Mouse (Mus musculus): ENCODE measurements around the gene Cntnap2.

Gene Cntnap2

DNA sequence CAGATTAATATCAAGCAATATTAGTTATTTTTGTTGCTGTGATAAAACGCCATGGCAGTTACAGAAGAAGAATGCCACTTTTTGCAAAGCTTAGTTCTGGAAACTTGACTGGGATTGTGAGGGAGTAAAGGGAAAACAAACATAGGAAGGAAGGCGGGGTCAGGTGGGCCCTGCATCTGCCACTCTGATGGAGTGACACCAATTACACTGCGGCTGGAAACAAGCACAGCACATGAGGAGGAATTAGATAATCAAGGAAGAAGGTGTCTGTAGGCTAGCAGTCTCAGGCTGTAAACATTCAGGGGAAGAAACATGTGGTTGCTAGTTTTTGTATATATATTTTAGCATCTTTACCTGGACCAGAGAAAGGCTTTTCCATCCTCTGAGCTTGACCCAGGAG lies 2233.3 kb downstream of the Cntnap2 start:
- no peak for DNase-seq (ENCODE audit: low read depth, low spot score)

DNA sequence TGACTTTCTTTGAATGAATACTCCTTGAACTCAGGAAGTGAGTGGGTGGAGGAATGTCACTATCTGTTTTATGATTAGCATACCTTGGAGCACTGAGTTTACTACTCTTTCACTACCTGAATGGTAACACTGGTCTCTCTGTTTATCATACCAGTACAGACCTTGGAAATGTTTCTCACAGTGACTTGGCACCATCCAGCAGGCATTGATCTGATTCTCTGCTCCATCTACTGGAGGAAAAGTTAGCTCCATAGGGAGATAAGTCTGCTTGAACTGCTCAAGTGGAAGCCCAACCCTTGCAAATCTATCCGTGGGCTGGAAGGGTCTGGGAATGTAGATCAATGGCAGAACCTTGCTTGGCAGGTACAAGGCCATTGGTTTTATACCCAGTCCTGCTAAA lies 2235.3 kb downstream of the Cntnap2 start:
- DNase-seq (ENCODE audit: low read depth, low spot score) = no peak

DNA sequence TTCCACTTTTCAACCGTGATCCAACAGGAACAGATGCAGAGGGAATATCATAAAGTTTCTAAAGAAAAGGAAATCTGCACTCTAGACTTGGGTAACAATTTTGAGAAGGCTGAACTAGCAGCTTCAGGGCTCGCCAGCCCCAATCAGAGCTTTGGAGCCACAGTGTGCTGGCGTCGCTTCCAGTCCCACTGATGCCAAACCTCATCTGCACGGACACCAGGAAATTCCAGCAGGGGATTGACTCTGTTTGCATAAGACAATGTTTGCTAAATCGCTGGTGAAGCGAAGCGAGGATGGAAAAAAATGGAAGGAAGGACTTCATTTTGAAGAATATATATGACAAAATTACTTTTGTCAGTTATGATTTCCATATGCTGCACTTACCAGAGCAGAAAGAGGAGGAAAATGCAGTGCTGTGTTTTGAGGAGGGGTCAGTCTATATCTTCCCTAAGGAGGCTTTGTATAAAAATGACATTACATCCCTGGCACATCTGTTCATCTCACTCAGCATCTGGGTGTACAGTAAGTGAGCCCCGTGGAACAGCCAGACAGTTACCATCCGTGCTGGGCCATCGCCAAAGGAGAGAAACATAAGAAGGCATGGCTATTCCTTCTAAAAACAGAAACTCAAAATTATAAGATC lies 2245.8 kb downstream of the Cntnap2 start:
- no peak for DNase-seq (ENCODE audit: low read depth, low spot score)

DNA sequence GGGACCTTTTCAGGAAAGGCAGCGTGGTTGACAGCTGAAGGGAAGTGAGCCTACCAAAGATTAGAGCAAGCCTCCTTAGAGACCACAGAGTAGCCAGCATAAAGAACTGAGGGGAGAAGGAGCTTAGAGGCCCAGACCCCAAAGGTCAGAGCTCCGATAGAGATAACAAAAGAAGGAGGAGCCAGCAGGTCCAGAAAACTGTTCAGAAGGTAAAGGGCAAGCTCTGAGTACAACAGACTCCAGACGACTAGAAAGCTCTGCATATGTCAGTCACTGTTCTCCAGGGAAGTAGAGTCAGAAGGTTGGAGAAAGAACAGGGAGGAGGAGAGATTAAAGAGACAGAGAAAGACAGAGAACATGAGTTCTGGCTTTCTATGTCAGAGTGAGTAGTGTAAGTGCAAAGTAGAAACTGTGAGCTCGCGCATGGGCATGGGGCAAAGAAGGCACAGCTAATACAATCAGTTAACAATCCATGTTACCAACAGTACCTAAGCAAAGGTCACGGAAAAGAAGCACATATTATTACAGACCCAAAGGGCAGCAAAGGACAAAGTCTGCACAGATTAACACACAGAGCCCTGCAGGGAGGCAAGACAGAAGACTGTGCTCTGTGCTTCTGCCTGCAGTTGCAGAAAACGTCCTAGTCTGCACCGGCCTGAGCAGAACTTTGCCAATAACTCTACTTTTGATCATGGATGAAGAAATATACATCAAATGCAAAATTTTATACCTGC lies 2247.1 kb downstream of the Cntnap2 start:
- no peak for DNase-seq (ENCODE audit: low read depth, low spot score)

DNA sequence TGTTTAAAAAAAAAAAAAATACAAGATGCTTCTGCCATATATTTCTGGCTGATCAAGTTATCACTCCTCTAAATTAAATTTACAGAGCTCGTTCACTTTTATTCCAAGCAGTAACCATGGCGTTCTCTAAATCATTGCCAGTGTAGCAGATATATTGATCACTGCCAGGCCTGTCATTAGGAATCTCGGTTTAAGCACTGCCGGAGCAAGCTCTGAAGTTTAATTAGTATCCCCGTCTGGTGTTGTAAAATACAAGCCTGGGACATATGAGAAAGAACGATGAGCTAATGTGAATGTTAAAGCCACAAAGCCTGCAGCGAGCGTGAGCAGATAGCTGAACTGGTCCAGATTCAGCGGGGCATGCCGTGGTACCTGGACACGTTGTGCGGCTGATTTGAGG lies 2247.8 kb downstream of the Cntnap2 start:
- no peak for DNase-seq (ENCODE audit: low read depth, low spot score)

DNA sequence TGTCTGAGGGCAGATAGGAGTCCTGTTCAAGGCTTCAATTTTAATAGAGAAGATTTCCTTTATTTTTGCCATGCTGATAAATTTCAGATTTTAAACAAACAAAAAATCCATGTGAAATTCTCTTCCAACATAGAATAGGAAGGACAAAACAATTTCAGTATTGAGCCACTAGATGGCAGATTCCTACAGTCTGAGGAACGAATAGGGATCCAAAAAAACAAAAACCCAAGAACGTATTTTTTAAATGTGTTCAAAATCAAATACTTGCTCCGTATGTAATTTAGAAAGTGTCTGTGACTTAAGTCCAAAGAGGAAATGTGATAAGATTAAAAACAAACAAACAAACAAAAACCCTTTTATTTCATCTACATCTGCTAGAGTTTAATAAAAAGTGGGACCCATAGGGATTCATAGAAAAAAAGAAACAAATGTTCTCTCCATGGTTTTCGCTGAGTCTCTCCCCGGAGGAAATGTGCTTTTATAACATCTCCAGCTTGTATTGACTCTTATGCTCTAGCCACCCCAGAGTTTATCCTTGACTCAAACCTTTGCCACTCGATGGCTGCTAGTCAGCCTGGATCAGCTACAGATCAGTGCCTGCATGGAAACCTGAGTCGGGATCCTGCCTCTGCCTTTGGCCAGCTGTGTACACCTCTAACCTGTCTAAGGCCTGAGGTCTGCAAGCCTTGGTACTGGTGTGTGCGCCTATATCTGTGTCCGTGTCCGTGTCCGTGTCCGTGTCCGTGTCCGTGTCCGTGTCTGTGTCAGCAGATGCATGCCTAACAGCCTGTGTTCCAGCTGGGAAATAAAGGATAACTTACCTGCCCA lies 2255.6 kb downstream of the Cntnap2 start:
- peak; percentile 32 for DNase-seq (ENCODE audit: low read depth, low spot score)

DNA sequence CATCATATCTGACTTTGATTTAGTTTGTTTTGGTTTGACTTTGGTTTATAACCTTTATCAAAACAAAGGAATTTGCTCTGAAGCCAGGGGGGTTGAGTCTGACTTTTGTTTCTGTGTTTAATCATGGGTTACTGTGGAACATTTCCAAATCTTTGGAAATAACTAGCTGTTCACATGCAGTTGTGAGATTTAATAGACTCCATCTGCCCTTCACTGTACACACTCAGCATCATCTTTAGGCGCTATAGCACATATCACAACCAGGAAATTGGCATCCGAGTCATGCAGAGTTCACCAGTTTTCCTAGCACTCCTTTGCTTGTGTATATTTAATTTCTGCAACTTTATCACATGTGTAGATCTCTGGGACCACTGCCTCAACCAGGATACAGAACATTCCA lies 2256.3 kb downstream of the Cntnap2 start:
- no peak for DNase-seq (ENCODE audit: low read depth, low spot score)

DNA sequence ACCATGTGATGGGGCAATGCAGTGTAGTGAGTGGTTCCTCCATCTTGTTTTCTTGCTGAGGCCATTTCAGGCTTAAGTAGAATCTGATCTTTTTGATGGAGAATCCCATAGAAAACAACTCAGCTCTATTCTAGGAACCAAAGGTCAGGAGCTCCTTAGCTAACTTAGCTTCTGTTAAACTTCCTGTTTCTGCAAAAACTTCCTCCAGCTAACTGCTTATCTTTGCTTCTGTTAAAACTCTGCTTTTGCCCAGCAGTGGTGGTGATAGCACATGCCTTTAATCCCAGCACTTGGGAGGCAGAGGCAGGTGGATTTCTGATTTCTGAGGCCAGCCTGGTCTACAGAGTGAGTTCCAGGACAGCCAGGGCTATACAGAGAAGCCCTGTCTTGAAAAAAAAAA lies 2258.1 kb downstream of the Cntnap2 start:
- no peak for DNase-seq (ENCODE audit: low read depth, low spot score)

DNA sequence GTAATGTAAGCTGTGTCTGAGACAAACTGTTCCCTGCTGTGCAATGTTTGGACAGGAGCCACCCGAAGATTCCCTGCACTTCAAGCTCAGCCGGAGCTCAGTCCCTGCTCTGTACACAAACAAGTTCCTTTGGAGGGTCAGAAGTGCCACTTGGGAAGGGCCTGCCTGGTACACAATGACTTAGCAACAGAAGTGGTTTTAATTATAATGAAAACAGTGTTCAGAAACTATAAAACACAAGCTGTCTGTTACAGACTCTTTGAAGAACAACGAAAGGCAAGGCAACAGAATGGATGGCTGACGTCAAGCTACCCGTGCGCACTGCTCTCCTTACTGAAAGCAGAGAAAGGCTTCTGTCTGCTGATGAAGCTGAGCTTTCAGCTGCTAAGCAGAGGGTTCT lies 2259.5 kb downstream of the Cntnap2 start:
- DNase-seq (ENCODE audit: low read depth, low spot score) = no peak

DNA sequence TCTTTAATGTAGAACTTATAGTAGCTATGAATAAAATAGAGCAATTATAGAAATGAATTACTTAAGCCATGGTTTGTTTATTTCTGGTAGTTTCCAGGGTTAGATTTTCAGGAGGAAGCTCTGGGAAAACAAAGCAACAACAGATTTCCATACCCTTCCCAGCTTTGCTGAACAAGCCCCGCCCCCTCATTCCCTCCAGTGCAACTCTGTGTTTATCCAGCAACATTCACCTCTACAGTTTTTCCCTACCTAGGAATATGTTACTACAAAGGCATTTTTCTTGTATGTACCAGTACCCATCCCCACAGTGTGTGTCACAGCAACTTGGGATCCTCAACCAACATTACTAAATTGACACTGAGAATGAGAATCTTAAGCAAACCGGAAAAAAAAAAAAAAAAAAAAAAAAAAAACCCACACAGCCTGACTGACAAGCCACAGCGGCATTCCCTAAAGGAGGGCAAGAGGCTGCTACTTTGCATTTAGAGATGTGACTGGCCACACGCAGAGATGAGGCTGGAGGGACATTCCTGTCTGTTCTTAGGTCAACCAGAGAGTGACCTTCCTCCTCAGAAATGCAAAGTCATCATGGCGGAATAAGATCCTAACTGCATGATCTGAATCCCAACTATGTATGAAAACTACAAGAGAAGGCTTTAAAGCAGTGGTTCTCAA lies 2260.3 kb downstream of the Cntnap2 start:
- no peak for DNase-seq (ENCODE audit: low read depth, low spot score)

DNA sequence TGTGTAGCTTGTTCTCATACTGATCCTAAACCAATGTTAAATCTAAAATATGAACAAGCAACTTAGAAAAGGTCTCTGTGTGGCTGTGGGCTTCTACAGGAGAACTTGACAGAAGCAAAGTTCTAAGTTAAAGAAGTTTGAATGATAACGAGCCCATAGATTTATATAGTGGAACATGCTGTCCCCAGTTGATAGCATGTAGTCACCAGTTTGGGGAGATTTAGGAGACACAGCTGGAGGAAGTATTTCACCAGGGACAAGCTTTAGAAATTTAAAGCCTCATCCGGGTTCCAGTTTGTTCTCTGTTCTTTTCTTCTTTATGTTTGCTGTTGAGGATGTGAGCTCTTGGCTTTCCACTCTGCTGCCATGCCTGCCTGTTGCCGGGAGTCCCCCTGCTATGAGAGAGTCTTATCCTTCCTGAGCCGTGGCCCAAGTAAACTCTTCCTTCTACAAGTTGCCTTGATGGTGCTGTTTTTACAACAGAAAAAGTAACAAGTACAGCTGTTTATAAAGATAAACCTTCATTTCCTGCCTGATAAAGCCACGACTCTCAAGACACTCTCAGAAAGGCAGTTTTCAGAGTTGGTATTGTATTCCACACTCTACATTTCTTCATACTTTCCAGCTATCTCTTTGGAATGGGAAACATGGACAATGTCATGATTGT lies 2264.1 kb downstream of the Cntnap2 start:
- no peak for DNase-seq (ENCODE audit: low read depth, low spot score)

DNA sequence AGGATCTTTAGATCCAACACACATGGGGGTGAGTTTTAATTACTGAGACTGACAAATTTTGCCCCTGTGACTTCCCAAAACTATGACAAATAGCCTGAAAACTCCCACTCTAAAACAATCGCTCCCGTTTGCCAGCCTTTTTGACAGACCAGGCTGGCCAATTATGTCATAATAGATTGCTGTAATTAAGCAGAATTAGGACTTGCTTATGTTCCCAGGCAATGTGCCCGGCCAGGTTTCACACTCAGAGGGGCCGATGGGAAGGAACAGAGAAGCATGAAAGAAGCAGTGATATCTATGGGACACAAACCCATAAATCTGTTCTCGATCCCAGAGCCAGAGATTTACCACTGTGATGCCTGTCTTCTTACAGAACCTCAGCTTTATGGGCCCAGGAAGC lies 2264.7 kb downstream of the Cntnap2 start:
- no peak for DNase-seq (ENCODE audit: low read depth, low spot score)

DNA sequence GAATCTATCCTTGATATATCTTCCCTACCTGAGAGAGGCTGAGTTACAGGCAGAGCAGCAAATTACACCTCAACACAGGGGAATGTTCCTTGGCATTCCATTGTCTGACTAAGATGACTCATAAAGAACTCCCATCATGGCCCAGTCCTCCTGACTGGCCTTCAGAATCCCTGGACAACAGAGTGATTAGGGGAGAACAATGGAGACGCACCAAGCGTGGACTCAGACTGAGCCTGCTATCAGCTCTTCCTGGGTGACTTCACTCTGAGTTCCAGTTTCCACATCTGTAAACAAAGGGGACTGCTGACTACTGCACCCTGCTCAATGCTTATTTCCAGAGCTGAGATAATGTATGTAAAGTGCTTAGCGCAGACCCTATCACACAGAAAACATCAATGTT lies 2269.1 kb downstream of the Cntnap2 start:
- DNase-seq (ENCODE audit: low read depth, low spot score) = no peak

DNA sequence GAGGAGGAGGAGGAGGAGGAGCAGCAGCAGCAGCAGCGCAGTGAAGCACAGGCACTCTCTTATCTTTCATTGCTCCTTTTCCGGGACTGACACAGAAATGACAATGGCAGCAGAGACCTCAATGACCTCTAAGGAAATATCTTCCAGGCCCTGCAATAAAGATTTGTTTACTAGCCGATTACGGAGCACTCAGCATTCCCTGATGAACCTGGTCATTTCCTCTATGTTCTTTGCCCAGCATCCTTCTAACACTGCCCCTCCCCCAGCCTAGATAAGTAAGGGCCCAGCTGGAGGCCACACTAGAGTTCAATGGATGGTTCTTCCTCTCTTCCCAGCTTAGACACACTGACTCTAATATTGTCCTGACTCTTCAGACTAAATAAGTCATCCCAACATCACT lies 2270.1 kb downstream of the Cntnap2 start:
- DNase-seq (ENCODE audit: low read depth, low spot score) = no peak

DNA sequence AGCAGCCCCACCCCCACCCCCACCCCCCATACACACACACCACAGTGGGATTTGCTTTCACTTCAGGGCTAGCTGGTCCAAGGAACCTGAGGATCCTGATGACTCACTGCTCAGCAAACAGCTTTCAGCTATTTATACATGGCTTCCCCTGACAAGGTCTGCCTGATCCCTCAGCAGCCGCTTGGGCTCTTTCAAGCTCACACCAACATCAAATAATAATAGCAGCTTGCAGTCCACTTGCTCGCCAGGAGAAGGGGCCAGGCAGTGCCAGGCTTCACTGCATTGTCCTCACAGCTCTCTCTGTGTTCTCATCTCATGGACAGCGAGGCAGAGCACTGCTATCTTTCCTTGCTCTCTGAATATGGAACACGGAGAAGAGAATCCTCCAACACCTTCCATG lies 2273.9 kb downstream of the Cntnap2 start:
- DNase-seq (ENCODE audit: low read depth, low spot score) = no peak

DNA sequence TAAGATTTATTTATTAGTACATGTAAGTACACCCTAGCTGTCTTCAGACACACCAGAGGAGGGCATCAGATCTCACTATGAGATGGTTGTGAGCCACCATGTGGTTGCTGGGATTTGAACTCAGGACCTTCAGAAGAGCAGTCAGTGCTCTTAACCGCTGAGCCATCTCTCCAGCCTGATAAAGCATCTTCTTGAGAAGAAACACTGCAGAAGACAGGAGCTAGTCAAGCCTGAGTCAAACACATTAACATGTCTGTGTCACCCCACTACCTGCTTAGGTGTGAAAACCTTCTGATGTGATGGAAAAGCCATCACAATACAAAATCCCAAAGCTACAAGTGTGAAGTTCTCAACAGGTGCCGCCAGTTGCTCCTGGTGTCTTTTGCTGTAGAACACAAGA lies 2275.2 kb downstream of the Cntnap2 start:
- DNase-seq (ENCODE audit: low read depth, low spot score) = no peak

DNA sequence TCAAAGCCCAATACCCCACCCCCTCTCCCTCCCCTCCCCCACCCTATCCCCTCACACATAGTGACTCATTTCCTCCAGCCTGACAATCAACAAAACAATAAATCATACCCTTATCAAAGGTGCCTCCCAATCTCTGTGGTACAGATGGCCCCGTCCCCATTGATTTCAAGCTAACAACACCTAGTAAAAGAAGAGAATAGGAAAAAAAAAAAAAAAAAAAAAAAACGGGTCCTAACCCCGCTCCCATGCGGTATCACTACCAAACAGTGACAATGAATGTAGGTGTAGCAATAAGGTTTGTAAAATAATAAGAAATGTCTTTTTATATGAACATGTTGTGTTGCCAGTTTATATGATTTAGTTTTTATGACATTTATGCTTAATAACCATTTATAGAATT lies 2278.1 kb downstream of the Cntnap2 start:
- DNase-seq (ENCODE audit: low read depth, low spot score) = no peak

DNA sequence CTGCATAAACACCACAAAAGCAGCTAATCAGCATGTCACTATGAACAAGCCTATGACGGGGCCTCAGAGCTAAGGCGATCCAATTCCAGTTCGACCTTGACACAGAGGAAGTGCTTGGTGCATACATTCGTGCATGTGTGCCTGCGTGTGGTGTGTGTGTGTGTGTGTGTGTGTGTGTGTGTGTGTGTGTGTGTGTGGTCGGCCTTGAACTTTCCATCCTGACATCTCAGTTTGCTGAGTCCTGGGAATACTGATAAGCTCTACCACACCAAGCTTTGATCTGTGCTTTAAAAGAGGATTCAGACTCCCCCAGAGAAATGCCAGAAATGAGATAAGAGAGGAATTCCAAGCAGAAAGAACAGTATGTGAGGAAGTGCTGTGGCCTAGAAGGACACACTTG lies 2279.0 kb downstream of the Cntnap2 start:
- no peak for DNase-seq (ENCODE audit: low read depth, low spot score)

DNA sequence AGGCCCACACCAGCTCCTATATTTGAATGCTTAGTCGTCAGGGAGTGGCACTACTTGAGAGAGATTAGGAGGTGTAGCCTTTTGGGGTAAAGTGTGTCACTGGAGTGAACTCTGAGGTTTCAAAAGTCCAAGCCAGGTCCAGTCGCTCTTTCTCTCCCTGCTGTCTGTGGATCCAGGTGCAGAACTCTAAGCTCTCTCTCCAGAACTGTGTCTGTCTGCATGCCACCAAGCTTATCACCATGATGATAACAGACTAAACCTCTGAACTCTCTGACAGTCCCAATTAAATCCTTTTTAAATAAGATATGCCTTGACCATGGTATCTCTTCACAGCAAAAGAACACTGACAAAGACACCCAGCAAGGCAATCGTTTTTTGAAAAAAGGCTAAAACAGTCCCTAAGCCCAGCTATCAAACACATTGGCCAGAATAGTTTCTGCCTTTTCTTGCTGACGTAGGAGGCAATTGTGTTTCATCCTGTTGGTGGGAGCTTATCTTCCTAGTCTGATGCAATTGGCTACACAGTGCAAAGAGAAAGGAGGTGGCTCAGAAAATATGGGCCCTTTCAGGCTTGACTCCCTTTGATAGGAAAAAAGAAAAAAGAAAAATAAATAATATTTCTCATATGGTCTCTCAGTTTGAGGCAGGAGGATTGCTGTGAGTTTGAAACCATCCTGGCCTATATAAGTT lies 2281.8 kb downstream of the Cntnap2 start:
- DNase-seq (ENCODE audit: low read depth, low spot score) = no peak

DNA sequence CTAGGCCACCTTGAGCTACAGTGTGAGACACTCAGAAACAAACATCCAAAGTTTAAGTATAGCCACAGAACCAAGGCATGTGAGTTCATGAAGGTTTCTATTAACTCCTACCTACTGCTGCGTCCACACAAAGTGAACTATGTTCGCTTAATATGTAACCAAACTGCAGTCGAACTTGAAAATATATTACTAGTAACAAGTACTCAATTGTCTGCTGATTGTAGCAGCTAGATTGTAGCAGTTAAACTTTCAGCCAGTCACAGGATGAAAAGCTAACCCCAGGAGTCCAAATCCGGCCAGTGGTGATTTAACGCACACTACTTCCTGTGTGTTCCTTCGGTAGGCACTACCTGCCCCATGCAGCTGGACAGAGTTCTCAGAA lies 2282.3 kb downstream of the Cntnap2 start:
- no peak for DNase-seq (ENCODE audit: low read depth, low spot score)

DNA sequence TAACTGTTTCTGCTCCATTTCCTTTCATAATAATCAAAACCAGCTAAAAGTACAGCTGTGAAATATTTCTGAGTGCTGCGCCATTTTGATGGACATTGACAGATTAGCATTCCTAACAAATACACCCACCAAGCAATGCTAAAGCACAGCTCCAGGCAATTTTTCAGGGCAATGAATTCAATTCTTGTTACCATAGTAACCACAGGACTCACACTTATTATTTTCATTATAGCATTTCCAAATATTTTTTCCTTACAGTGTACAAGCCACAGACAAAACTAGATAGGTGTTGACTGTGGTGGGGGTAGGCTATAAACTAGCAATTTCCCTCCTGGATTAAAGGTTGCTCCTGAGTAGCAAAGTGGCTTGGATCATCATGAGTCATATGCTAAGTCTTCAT lies 2284.1 kb downstream of the Cntnap2 start:
- DNase-seq (ENCODE audit: low read depth, low spot score) = no peak

All from retina, postnatal 7 days (tissue).